Mouse (Mus musculus) heart, embryonic 11.5 days (tissue): ENCODE data around the gene 1110065P20Rik. TPM values are rescaled to one million over a fixed set of nuclear protein-coding genes. Genes with fewer than 3 reads are reported as not detected.
A peak's percentile ranks its signal among the peaks of the same experiment; 100 is the strongest.

Experiments
- ATAC-seq: fragments of 200-750 bp; cut with Nextera tagmentation; replicated peaks from 2 replicates; pipeline ENCODE4 v1.8.0; 2017; ENCODE audit warnings: moderate library complexity; ENCODE audit not compliant: insufficient number of reproducible peaks, low FRiP score, low TSS enrichment
- H3K27ac ChIP-seq: fragments of 300-500 bp; sonication (generic); 2 replicates; pipeline ENCODE4 v1.5.1; 2014; ENCODE audit warnings: mild to moderate bottlenecking, low read depth, low read length
- H3K27me3 ChIP-seq: fragments of 300-500 bp; sonication (generic); 2 replicates; pipeline ENCODE4 v1.6.1; 2014; ENCODE audit warnings: mild to moderate bottlenecking, low read length, mixed read lengths; ENCODE audit not compliant: control insufficient read depth, insufficient read depth
- H3K36me3 ChIP-seq: fragments of 300-500 bp; sonication (generic); 2 replicates; pipeline ENCODE4 v1.6.1; 2014; ENCODE audit warnings: mild to moderate bottlenecking, low read length, moderate library complexity, mixed read lengths; ENCODE audit not compliant: control insufficient read depth, insufficient read depth
- H3K4me1 ChIP-seq: fragments of 300-500 bp; sonication (generic); 2 replicates; pipeline ENCODE4 v1.6.1; 2014; ENCODE audit warnings: low read length; ENCODE audit not compliant: control insufficient read depth, insufficient read depth
- H3K4me2 ChIP-seq: fragments of 300-500 bp; sonication (generic); 2 replicates; pipeline ENCODE4 v1.6.1; 2014; ENCODE audit warnings: mild to moderate bottlenecking, moderate library complexity
- H3K4me3 ChIP-seq: fragments of 300-500 bp; sonication (generic); 2 replicates; pipeline ENCODE4 v1.5.1; 2014; ENCODE audit warnings: low read depth, low read length
- H3K9ac ChIP-seq: fragments of 300-500 bp; sonication (generic); 2 replicates; pipeline ENCODE4 v1.6.1; 2014; ENCODE audit warnings: mild to moderate bottlenecking, low read depth, low read length, moderate library complexity
- H3K9me3 ChIP-seq: fragments of 300-500 bp; sonication (generic); replicated peaks from 2 replicates; pipeline ENCODE4 v1.6.1; 2016; ENCODE audit warnings: low read length; ENCODE audit not compliant: control insufficient read depth
- WGBS: fragments of 180-500 bp; shearing (Covaris S2); extraction: QIAGEN DNeasy Blood & Tissue Kit; methylation state at CpG from one replicate; pipeline ENCODE4 v1.1.7; 2014; ENCODE audit not compliant: insufficient replicate concordance; 5-methylcytosine and 5-hydroxymethylcytosine counted together
- polyA plus RNA-seq: library from polyadenylated mRNA; unstranded; fragments of >200 nt; fragmentation: Nextera tagmentation; extraction: Ambion mirVana; gene quantifications from 2 replicates; pipeline ENCODE4 v1.2.1, GENCODE M21; 2014

The 1110065P20Rik gene
- polyA plus RNA-seq, 1 experiment from 2014 or later: 46.3 TPM

GRCm38 (mm10) chr4:124825371-124825965 lies 25.5 kb downstream of the 1110065P20Rik start:
- no peaks in the 10 kb centered on the region for H3K4me1 ChIP-seq
- no peak overlapping the region for H3K27ac ChIP-seq
- no peak for ATAC-seq
- H3K9me3 ChIP-seq: no peaks in the 10 kb centered on the region
- H3K4me2 ChIP-seq: no peak overlapping the region
- 95% methylated on average over 21 of the region's 21 CpGs for WGBS
- peaks cover 2% of the 10 kb centered on the region for H3K36me3 ChIP-seq
- no peaks in the 10 kb centered on the region for H3K27me3 ChIP-seq
- 0 out of 2 replicates have a peak overlapping the region, but pooled peaks have one; percentile 24 for H3K9ac ChIP-seq
- H3K4me3 ChIP-seq: no peak overlapping the region

DNA sequence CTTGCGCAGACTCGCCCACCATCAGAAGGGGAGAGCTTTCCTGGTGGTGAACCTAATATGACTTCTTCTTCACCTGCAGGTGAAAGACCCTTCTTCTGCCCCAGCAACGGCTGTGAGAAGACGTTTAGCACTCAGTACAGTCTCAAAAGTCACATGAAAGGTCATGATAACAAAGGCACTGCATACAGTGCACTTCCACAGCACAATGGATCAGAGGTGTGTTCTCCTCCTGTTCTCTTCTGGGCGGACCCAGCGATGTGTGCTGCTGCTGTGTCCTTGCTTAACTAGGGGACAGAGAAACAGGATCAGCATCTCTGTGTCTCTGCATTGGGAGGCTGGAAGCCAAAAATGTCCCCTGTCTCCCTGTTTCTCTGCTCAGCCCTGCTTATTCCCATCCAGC lies 26.0 kb downstream of the 1110065P20Rik start:
- Histone ChIP-seq H3K4me1 (no peaks in the 10 kb centered on the region), H3K27ac (no peak overlapping the region), H3K9ac (no peak overlapping the region), H3K4me3 (no peak overlapping the region), H3K36me3 (peaks cover 2% of the 10 kb centered on the region), H3K27me3 (no peaks in the 10 kb centered on the region), H3K4me2 (no peak overlapping the region), H3K9me3 (no peaks in the 10 kb centered on the region)
- WGBS: 91% methylated on average over 6 of the region's 6 CpGs
- ATAC-seq: no peak

DNA sequence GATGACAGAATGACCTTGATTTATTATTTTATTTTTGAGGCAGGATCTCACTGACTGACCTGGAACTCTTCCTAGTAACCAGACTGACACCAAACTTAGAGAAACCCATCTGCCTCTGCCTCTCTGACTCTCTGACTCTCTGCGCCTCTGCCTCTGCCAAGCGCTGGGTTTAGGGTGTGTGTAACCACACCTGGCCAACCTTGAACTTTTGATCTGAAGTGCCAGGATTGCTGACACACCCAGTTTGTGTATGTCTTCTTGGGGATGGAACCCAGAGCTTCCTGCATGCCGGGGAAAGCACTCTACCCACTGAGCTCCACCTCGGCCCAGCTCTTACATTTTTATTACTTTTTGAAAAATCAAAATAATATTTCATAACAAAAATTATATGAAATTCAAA lies 32.2 kb downstream of the 1110065P20Rik start:
- H3K27ac ChIP-seq: no peak overlapping the region
- no peaks in the 10 kb centered on the region for H3K9me3 ChIP-seq
- peaks cover 8% of the 10 kb centered on the region; the same call in 1 of the 2 replicates for H3K4me1 ChIP-seq
- H3K4me2 ChIP-seq: no peak overlapping the region
- 93% methylated on average over 4 of the region's 4 CpGs for WGBS
- ATAC-seq: no peak
- H3K9ac ChIP-seq: no peak overlapping the region
- H3K4me3 ChIP-seq: no peak overlapping the region
- no peaks in the 10 kb centered on the region for H3K27me3 ChIP-seq
- H3K36me3 ChIP-seq: peaks cover 7% of the 10 kb centered on the region

GRCm38 (mm10) chr4:124817803-124818202 lies 33.2 kb downstream of the 1110065P20Rik start:
- H3K4me2 ChIP-seq: 0 out of 2 replicates have a peak overlapping the region, but pooled peaks have one; percentile 16
- no peaks in the 10 kb centered on the region for H3K27me3 ChIP-seq
- no peak overlapping the region for H3K4me3 ChIP-seq
- no peaks in the 10 kb centered on the region for H3K9me3 ChIP-seq
- H3K36me3 ChIP-seq: peaks cover 7% of the 10 kb centered on the region; the same call in 1 of the 2 replicates
- H3K4me1 ChIP-seq: peaks cover 8% of the 10 kb centered on the region; the same call in 1 of the 2 replicates
- no peak overlapping the region for H3K27ac ChIP-seq
- ATAC-seq: peak; percentile 81
- WGBS: 8% methylated on average over 6 of the region's 6 CpGs
- no peak overlapping the region for H3K9ac ChIP-seq

GRCm38 (mm10) chr4:124815901-124816300 lies 35.1 kb downstream of the 1110065P20Rik start:
- no peak overlapping the region for H3K4me2 ChIP-seq
- peaks cover 8% of the 10 kb centered on the region; the same call in 1 of the 2 replicates for H3K4me1 ChIP-seq
- H3K27ac ChIP-seq: no peak overlapping the region
- H3K9me3 ChIP-seq: no peaks in the 10 kb centered on the region
- no peak overlapping the region for H3K9ac ChIP-seq
- H3K36me3 ChIP-seq: 0 out of 2 replicates have a peak, but pooled peaks cover 5% of the 10 kb centered on the region
- H3K27me3 ChIP-seq: no peaks in the 10 kb centered on the region
- no peak overlapping the region for H3K4me3 ChIP-seq
- 89% methylated on average over 11 of the region's 11 CpGs for WGBS
- ATAC-seq: no peak

DNA sequence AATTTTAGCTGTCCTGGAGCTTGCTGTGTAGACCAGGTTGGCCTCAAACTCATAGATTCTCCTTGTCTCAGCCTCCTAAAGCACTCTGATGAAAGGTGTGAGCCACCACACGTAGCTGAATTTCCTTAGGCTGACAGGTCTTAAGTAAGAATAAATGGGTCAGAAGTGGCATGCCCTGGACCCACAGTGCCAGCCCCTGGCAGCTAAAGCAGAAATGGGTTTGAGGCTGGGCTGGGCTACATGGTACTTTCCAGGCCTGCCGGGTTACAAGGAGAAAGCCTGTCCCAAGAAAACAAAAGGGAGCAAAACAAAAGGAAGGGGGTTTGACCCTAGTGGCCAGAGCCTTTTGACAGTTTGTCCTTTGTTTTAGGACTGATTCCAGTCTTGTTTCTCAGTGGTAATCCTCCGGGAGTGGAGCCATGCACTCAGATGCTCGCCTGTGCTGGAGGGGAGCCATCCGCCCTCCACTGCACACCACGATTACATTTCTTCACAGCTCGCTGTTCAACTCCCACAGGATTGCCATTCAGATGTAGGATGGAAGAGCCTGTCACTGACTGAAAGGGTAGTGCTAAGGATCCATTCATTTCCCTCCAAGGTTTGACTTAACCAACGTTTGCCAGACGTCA lies 39.5 kb downstream of the 1110065P20Rik start:
- no peak overlapping the region for H3K9ac ChIP-seq
- no peak for ATAC-seq

DNA sequence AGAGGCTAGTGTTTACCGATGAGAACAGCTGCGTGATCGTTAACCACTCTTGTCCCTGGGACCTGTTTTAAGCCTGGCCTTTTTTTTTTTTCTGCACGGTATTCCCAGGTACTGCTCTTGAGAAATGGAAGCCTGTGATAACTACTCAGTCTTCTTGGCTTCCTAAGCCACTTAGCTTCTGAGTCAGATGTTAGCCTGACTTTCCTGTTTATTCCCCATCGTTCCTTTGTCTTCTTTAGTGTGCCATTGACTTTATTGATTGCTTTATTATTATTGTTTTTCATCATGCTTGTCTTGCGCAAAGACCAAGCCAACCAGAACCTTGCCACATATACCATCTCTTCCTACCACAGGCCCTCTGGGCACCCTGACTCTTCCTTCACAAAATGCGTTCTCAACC lies 40.9 kb downstream of the 1110065P20Rik start:
- Histone ChIP-seq H3K27me3 (no peaks in the 10 kb centered on the region), H3K36me3 (peaks cover 5% of the 10 kb centered on the region; the same call in 1 of the 2 replicates), H3K4me1 (peaks cover 5% of the 10 kb centered on the region), H3K4me2 (no peak overlapping the region), H3K9ac (no peak overlapping the region), H3K27ac (no peak overlapping the region), H3K4me3 (no peak overlapping the region), H3K9me3 (no peaks in the 10 kb centered on the region)
- no peak for ATAC-seq
- 88% methylated on average over 7 of the region's 7 CpGs for WGBS

More for the DNA sequence above, 39.5 kb downstream of the 1110065P20Rik start:
- H3K4me2 ChIP-seq: no peak overlapping the region
- H3K9me3 ChIP-seq: no peaks in the 10 kb centered on the region
- WGBS: 60% methylated on average over 9 of the region's 9 CpGs
- no peak overlapping the region for H3K4me3 ChIP-seq
- no peak overlapping the region for H3K27ac ChIP-seq
- no peaks in the 10 kb centered on the region for H3K27me3 ChIP-seq
- peaks cover 5% of the 10 kb centered on the region for H3K4me1 ChIP-seq
- H3K36me3 ChIP-seq: 0 out of 2 replicates have a peak, but pooled peaks cover 5% of the 10 kb centered on the region

GRCm38 (mm10) chr4:124809136-124809883 lies 41.7 kb downstream of the 1110065P20Rik start:
- Histone ChIP-seq H3K9me3 (no peaks in the 10 kb centered on the region), H3K4me1 (peaks cover 5% of the 10 kb centered on the region), H3K9ac (no peak overlapping the region), H3K4me3 (no peak overlapping the region), H3K36me3 (peaks cover 5% of the 10 kb centered on the region; the same call in 1 of the 2 replicates), H3K27ac (no peak overlapping the region), H3K27me3 (no peaks in the 10 kb centered on the region), H3K4me2 (no peak overlapping the region)
- ATAC-seq: no peak
- WGBS: 73% methylated on average over 9 of the region's 9 CpGs
